Mouse (Mus musculus) E14TG2a.4 (cell line): ENCODE results near the gene Cox4i2.

Experiments
- CTCF ChIP-seq: conservative IDR thresholded peaks from 2 replicates; pipeline ENCODE4 v1.5.1; 2014; ENCODE audit warnings: low read length
- NANOG ChIP-seq: IDR thresholded peaks from 2 replicates; pipeline ENCODE4 v1.6.1; 2014; ENCODE audit warnings: borderline replicate concordance, low read length, mixed read lengths
- POU5F1 ChIP-seq: IDR thresholded peaks from 2 replicates; pipeline ENCODE4 v1.6.1; 2014; ENCODE audit warnings: low read length, borderline replicate concordance

GRCm38 (mm10) chr2:152767618-152768271 is 13.8 kb downstream of the Cox4i2 start:
- peak; percentile 68 for TF ChIP-seq CTCF
- TF ChIP-seq POU5F1: no peak
- TF ChIP-seq NANOG: no peak
